Mouse (Mus musculus) embryonic fibroblast, embryonic 13.5 days (primary cell): ENCODE results near the gene Rack1. TPM values are rescaled to one million over a fixed set of nuclear protein-coding genes. Genes with fewer than 3 reads are reported as not detected.
A peak's percentile ranks its signal among the peaks of the same experiment; 100 is the strongest.

Experiments used
- H3K27ac ChIP-seq: 2 replicates; pipeline ENCODE4 v1.5.1; 2012; ENCODE audit warnings: low read length, control low read depth, inconsistent platforms; ENCODE audit not compliant: insufficient read depth
- H3K4me1 ChIP-seq: 2 replicates; pipeline ENCODE4 v1.6.1; 2011; ENCODE audit warnings: low read length; ENCODE audit not compliant: control insufficient read depth, insufficient read depth
- H3K4me3 ChIP-seq: 2 replicates; pipeline ENCODE4 v1.5.1; 2011; ENCODE audit warnings: mild to moderate bottlenecking, control low read depth, low read length; ENCODE audit not compliant: insufficient read depth
- CTCF ChIP-seq: IDR thresholded peaks from 2 replicates; pipeline ENCODE4 v1.5.1; 2011; ENCODE audit warnings: mild to moderate bottlenecking, control low read depth, low read length, moderate library complexity, borderline replicate concordance; ENCODE audit not compliant: insufficient read depth
- POLR2A ChIP-seq: IDR thresholded peaks from 2 replicates; pipeline ENCODE4 v1.6.1; 2011; ENCODE audit warnings: low read depth, mild to moderate bottlenecking, control low read depth, low read length, moderate library complexity
- polyA plus RNA-seq: library from polyadenylated mRNA; stranded (reverse); fragments of >200 nt; gene quantifications from 2 replicates; pipeline ENCODE4 v1.2.4, GENCODE M21; 2011; ENCODE audit warnings: low read depth; ENCODE audit not compliant: missing spikeins, insufficient read length

Rack1 gene
- polyA plus RNA-seq, 1 experiment, result 1,745 TPM

DNA sequence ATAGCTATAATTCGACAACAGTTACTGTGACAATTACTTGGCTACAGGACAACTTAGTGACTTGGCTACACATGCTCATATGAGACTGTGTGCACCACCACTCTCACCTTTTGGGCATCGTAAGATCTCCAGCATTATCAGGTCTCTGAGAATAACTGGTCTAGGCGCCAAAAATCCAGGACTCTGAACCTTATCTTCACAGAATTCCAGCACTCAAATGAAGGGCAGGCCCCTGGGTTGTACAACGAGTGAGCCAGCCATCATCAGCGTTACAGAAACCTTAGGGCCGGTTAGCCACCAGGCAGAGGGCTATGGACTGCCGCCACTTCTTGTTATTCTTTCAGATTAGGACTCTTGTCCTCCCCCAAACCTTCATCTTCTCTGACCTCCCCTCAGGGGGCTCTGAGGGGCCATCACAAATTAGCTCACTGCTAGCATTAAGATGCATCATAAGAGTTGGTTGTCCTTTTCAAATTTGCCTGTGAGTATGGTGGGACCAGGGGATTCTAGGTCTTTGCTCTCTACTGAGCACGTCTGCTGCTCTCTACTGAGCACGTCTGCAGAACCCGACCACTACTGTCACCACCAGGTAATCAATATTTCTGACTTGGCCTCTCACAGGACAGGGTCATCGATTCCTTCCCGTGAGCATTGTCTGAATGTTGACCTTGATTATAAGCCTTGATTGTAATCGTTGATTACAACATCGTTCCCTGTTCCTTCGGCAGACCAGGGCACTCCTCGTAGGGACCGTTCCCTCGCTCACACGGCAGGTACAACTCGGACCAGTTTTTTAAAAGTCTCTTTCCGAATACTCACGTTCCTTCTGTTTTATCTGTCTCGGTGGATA, 52.7 kb downstream of the Rack1 start:
- no peak overlapping the region for H3K27ac ChIP-seq
- H3K4me3 ChIP-seq, result peak overlapping the region; percentile 64
- no peak for TF ChIP-seq CTCF
- TF ChIP-seq POLR2A, result no peak
- H3K4me1 ChIP-seq, result 0 out of 2 replicates have a peak, but pooled peaks cover 2% of the 10 kb centered on the region

DNA sequence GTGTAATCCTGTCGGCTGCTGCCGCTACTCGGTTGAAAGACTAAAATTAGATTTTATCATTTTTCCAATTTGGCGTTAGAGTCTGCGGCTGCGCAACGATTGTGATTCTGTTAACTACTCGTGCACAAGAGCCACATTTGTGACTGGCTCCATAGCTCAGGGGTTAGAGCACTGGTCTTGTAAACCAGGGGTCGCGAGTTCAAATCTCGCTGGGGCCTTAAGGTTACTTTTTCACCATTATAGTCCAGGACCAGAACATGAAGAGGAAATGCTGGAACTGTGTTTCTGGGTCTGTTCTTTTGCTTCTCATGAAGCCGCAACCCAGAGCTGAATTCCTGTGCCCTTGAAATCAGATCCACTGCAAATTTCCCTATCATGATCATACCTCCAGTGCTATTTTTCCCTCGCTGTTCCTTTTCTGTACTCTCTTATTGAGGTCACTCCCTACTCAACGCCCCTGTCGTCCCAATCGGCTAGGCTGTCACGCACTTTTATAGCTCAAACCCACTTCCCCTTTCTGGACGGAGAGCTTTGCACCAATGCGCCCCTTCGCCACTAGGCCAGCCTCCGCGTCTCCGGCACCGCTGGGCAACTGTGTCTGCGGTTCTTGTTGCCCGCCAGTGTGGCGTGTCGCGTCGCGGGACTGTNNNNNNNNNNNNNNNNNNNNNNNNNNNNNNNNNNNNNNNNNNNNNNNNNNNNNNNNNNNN, 53.5 kb downstream of the Rack1 start:
- TF ChIP-seq CTCF, result no peak
- TF ChIP-seq POLR2A, result 0 out of 2 replicates have a peak, but pooled peaks have one; percentile 53
- 0 out of 2 replicates have a peak, but pooled peaks cover 2% of the 10 kb centered on the region for H3K4me1 ChIP-seq
- H3K27ac ChIP-seq, result peak overlapping the region; percentile 32
- peak overlapping the region; percentile 74 for H3K4me3 ChIP-seq

Other genes with a start within 250 kb of the Rack1 start
- gene Trim41, start 17.0 kb downstream of the Rack1 start, polyA plus RNA-seq, result 27.2 and 40.7 TPM in 2 replicates
- 16.0 and 19.1 TPM in 2 replicates for gene Trim7, start 25.8 kb downstream of the Rack1 start, polyA plus RNA-seq
- gene Gm12184, start 26.3 kb downstream of the Rack1 start, polyA plus RNA-seq, result 40.5 and 61.2 TPM in 2 replicates
- gene Irgm1, start 71.4 kb downstream of the Rack1 start, polyA plus RNA-seq, result 36.5 and 61.8 TPM in 2 replicates
- not detected in 2 replicates for gene Gm5431, start 101.9 kb downstream of the Rack1 start, polyA plus RNA-seq
- 19.5 and 24.3 TPM in 2 replicates for gene Psme2b, start 145.9 kb downstream of the Rack1 start, polyA plus RNA-seq
- gene Olfr56, start 178.6 kb downstream of the Rack1 start, polyA plus RNA-seq, result 0.18 and 0.79 TPM in 2 replicates
- gene 9930111J21Rik1, start 179.1 kb downstream of the Rack1 start, polyA plus RNA-seq, result 1.5 and 3.4 TPM in 2 replicates
- 0.25 and 0.55 TPM in 2 replicates for gene Gm12185, start 191.9 kb downstream of the Rack1 start, polyA plus RNA-seq
- 1.7 and 3.1 TPM in 2 replicates for gene Tgtp1, start 193.8 kb downstream of the Rack1 start, polyA plus RNA-seq